Mouse (Mus musculus): ENCODE data around the gene Zfp346. TPM values are rescaled to one million over a fixed set of nuclear protein-coding genes. Genes with fewer than 3 reads are reported as not detected.

Zfp346 gene
- total and polyA plus RNA-seq, 3 experiments: 19.5 to 28.8 TPM; not detected in 1

GRCm38 (mm10) chr13:55140271-55140670 lies 35.2 kb downstream of the Zfp346 start:
- no peaks in the 10 kb centered on the region for H3K79me2 ChIP-seq (ENCODE audit: control insufficient read depth, insufficient read depth, low read length, poor library complexity)
- H3K9me3 ChIP-seq (replicated peaks; ENCODE audit: insufficient read depth, low read length): no peaks in the 10 kb centered on the region
- H3K9ac ChIP-seq (ENCODE audit: control insufficient read depth, low read depth, low read length, poor library complexity, severe bottlenecking): no peak overlapping the region
- no peak for DNase-seq (ENCODE audit: low read depth, low spot score)
- no peak overlapping the region for H3K27ac ChIP-seq (ENCODE audit: control insufficient read depth, low read depth, low read length)
- TF ChIP-seq TAL1 (IDR thresholded peaks at IDR 0.05; ENCODE audit: low read length) (no peak), MYB (IDR thresholded peaks at IDR 0.05; ENCODE audit: low read depth, low read length) (no peak), ELF1 (IDR thresholded peaks at IDR 0.05; ENCODE audit: low read depth, low read length) (no peak), JUND (IDR thresholded peaks at IDR 0.05; ENCODE audit: low read depth, low read length) (no peak), BHLHE40 (IDR thresholded peaks at IDR 0.05; ENCODE audit: borderline replicate concordance, low read depth, low read length) (no peak), GABPA (IDR thresholded peaks at IDR 0.05; ENCODE audit: low read depth, low read length) (no peak), ZMIZ1 (IDR thresholded peaks at IDR 0.05; ENCODE audit: low read depth, low read length) (no peak), MXI1 (IDR thresholded peaks at IDR 0.05; ENCODE audit: low read depth, low read length) (no peak), ZNF384 (IDR thresholded peaks at IDR 0.05; ENCODE audit: low read depth, low read length) (no peak), SIN3A (IDR thresholded peaks at IDR 0.05; ENCODE audit: low read length) (no peak), POLR2A (IDR thresholded peaks at IDR 0.05; ENCODE audit: control insufficient read depth in 1 of 2, insufficient read depth in 1 of 2, low read depth in 1 of 2, low read length in 2 of 2, poor library complexity in 1 of 2) (no peak), ZC3H11A (IDR thresholded peaks at IDR 0.05; ENCODE audit: low read depth, low read length) (no peak)
- no peak overlapping the region for H3K4me3 ChIP-seq (ENCODE audit: control insufficient read depth in 1 of 2, insufficient read depth in 1 of 2, low read depth in 2 of 2, low read length in 2 of 2)
- H3K27me3 ChIP-seq (ENCODE audit: control insufficient read depth in 1 of 2, insufficient read depth in 2 of 2, low read length in 2 of 2): no peaks in the 10 kb centered on the region
- no peaks in the 10 kb centered on the region for H3K36me3 ChIP-seq (ENCODE audit: control insufficient read depth in 1 of 2, insufficient read depth in 2 of 2, low read length in 2 of 2)
- H3K4me1 ChIP-seq (ENCODE audit: control insufficient read depth in 1 of 2, insufficient read depth in 2 of 2, low read length in 2 of 2): no peaks in the 10 kb centered on the region

- no peaks in the 10 kb centered on the region; a peak in 1 of 4 replicates for H3K27me3 ChIP-seq (ENCODE audit: control insufficient read depth in 1 of 2, insufficient read depth in 2 of 2, low read length in 2 of 2)
- H3K27ac ChIP-seq (ENCODE audit: control insufficient read depth, low read depth, low read length): no peak within 1 kb of the TSS
- H3K9ac ChIP-seq (ENCODE audit: control insufficient read depth, low read depth, low read length, poor library complexity, severe bottlenecking): no peak within 1 kb of the TSS
Observed at GRCm38 (mm10) chr13:55152621-55153415, 47.7 kb downstream of the Zfp346 start, which contains the start of gene Fgfr4. Gene Fgfr4 (plus strand): TSS chr13:55152640.

More at GRCm38 (mm10) chr13:55152621-55153415, 47.7 kb downstream of the Zfp346 start, which contains the start of gene Fgfr4:
- TF ChIP-seq POLR2A (IDR thresholded peaks at IDR 0.05; ENCODE audit: control insufficient read depth in 1 of 2, insufficient read depth in 1 of 2, low read depth in 1 of 2, low read length in 2 of 2, poor library complexity in 1 of 2) (no peak), UBTF (IDR thresholded peaks at IDR 0.05; ENCODE audit: borderline replicate concordance, insufficient read depth, low read depth, low read length) (no peak), ZC3H11A (IDR thresholded peaks at IDR 0.05; ENCODE audit: low read depth, low read length) (no peak), NELFE (IDR thresholded peaks at IDR 0.05; ENCODE audit: low read depth, low read length) (no peak), JUND (IDR thresholded peaks at IDR 0.05; ENCODE audit: low read depth, low read length) (no peak), MAX (IDR thresholded peaks at IDR 0.05; ENCODE audit: low read length) (no peak)
- H3K4me1 ChIP-seq (ENCODE audit: control insufficient read depth in 1 of 2, insufficient read depth in 2 of 2, low read length in 2 of 2): no peaks in the 10 kb centered on the region
- no peaks in the 10 kb centered on the region for H3K79me2 ChIP-seq (ENCODE audit: control insufficient read depth, insufficient read depth, low read length, poor library complexity)
- DNase-seq (ENCODE audit: low read depth, low spot score): no peak
- H3K4me3 ChIP-seq (ENCODE audit: control insufficient read depth in 1 of 2, insufficient read depth in 1 of 2, low read depth in 2 of 2, low read length in 2 of 2): no peak within 1 kb of the TSS
- no peaks in the 10 kb centered on the region for H3K9me3 ChIP-seq (replicated peaks; ENCODE audit: insufficient read depth, low read length)
- H3K36me3 ChIP-seq (ENCODE audit: control insufficient read depth in 1 of 2, insufficient read depth in 2 of 2, low read length in 2 of 2): no peaks in the 10 kb centered on the region
